Mouse (Mus musculus) midbrain, embryonic 11.5 days (tissue): ENCODE results near the gene Pomc. TPM values are rescaled to one million over a fixed set of nuclear protein-coding genes. Genes with fewer than 3 reads are reported as not detected.
"Not testable (repeated sequence)": the region's sequence is repeated elsewhere in the genome, so short reads cannot be mapped to it uniquely, and the experiment has no call there.

ENCODE experiments used
- ATAC-seq: fragments of 200-750 bp; cut with Nextera tagmentation; 2 replicates; pipeline ENCODE4 v1.8.0; 2017; ENCODE audit warnings: moderate TSS enrichment, moderate library complexity; ENCODE audit not compliant: low FRiP score
- DNase-seq: peaks from one replicate; pipeline ENCODE4 v3.0.0; 2015; ENCODE audit warnings: low spot score; ENCODE audit errors: missing footprints
- H3K27ac ChIP-seq: fragments of 300-500 bp; sonication (generic); 2 replicates; pipeline ENCODE4 v1.5.1; 2014; ENCODE audit warnings: low read depth, low read length
- H3K27me3 ChIP-seq: fragments of 300-500 bp; sonication (generic); 2 replicates; pipeline ENCODE4 v1.6.1; 2014; ENCODE audit warnings: mild to moderate bottlenecking, low read length, moderate library complexity, mixed read lengths; ENCODE audit not compliant: control insufficient read depth, insufficient read depth
- H3K36me3 ChIP-seq: fragments of 300-500 bp; sonication (generic); 2 replicates; pipeline ENCODE4 v1.6.1; 2014; ENCODE audit warnings: mild to moderate bottlenecking, low read length, moderate library complexity, mixed read lengths; ENCODE audit not compliant: control insufficient read depth, insufficient read depth
- H3K4me1 ChIP-seq: fragments of 300-500 bp; sonication (generic); 2 replicates; pipeline ENCODE4 v1.6.1; 2014; ENCODE audit warnings: low read length; ENCODE audit not compliant: control insufficient read depth, insufficient read depth
- H3K4me2 ChIP-seq: fragments of 300-500 bp; sonication (generic); 2 replicates; pipeline ENCODE4 v1.6.1; 2014; ENCODE audit warnings: mild to moderate bottlenecking, moderate library complexity
- H3K4me3 ChIP-seq: fragments of 300-500 bp; sonication (generic); 2 replicates; pipeline ENCODE4 v1.5.1; 2014; ENCODE audit warnings: low read depth, low read length
- H3K9ac ChIP-seq: fragments of 300-500 bp; sonication (generic); 2 replicates; pipeline ENCODE4 v1.6.1; 2014; ENCODE audit warnings: low read length
- H3K9me3 ChIP-seq: fragments of 300-500 bp; sonication (generic); 2 replicates; pipeline ENCODE4 v1.6.1; 2016; ENCODE audit warnings: low read length; ENCODE audit not compliant: control insufficient read depth
- WGBS: fragments of 180-500 bp; shearing (Covaris S2); extraction: QIAGEN DNeasy Blood & Tissue Kit; methylation state at CpG from one replicate; pipeline ENCODE4 v1.1.7; 2014; 5-methylcytosine and 5-hydroxymethylcytosine counted together
- polyA plus RNA-seq: library from polyadenylated mRNA; unstranded; fragments of >200 nt; fragmentation: Nextera tagmentation; extraction: Ambion mirVana; gene quantifications from 2 replicates; pipeline ENCODE4 v1.2.1, GENCODE M21; 2014

The Pomc gene
- polyA plus RNA-seq, 1 experiment from 2014 or later, result 6.9 TPM

GRCm38 (mm10) chr12:3956351-3956750 is 1.6 kb downstream of the Pomc start:
- no peaks in the 10 kb centered on the region for H3K36me3 ChIP-seq
- no peaks in the 10 kb centered on the region for H3K9me3 ChIP-seq
- H3K4me3 ChIP-seq, result no peak overlapping the region
- no peak overlapping the region for H3K4me2 ChIP-seq
- H3K9ac ChIP-seq, result no peak overlapping the region
- peaks cover 8% of the 10 kb centered on the region; the same call in 1 of the 2 replicates for H3K4me1 ChIP-seq
- peaks cover 13% of the 10 kb centered on the region for H3K27me3 ChIP-seq
- no peak overlapping the region for H3K27ac ChIP-seq
- no peak for ATAC-seq
- 14% methylated on average over 3 of the region's 3 CpGs for WGBS
- DNase-seq, result no peak

GRCm38 (mm10) chr12:3959791-3960543 is 5.2 kb downstream of the Pomc start:
- Histone ChIP-seq H3K9me3 (no peaks in the 10 kb centered on the region), H3K27ac (peak overlapping the region; percentile 75), H3K4me1 (peaks cover 8% of the 10 kb centered on the region; the same call in 1 of the 2 replicates), H3K4me2 (peak overlapping the region; percentile 55), H3K27me3 (peaks cover 4% of the 10 kb centered on the region), H3K36me3 (no peaks in the 10 kb centered on the region), H3K4me3 (peak overlapping the region; percentile 48), H3K9ac (peak overlapping the region; percentile 74)
- 4% methylated on average over 53 of the region's 53 CpGs for WGBS
- peak; percentile 99 for DNase-seq
- peak; percentile 98 for ATAC-seq

GRCm38 (mm10) chr12:3960553-3960952 is 5.8 kb downstream of the Pomc start:
- DNase-seq (peak; percentile 88), ATAC-seq (no peak)
- peak overlapping the region; percentile 55 for H3K4me2 ChIP-seq
- peaks cover 8% of the 10 kb centered on the region; the same call in 1 of the 2 replicates for H3K4me1 ChIP-seq
- peak overlapping the region; percentile 48 for H3K4me3 ChIP-seq
- H3K36me3 ChIP-seq, result no peaks in the 10 kb centered on the region
- H3K9ac ChIP-seq, result peak overlapping the region; percentile 74
- H3K27me3 ChIP-seq, result no peaks in the 10 kb centered on the region
- H3K27ac ChIP-seq, result peak overlapping the region; percentile 75; the same call in 1 of the 2 replicates
- H3K9me3 ChIP-seq, result no peaks in the 10 kb centered on the region
- WGBS, result 52% methylated on average over 4 of the region's 4 CpGs

- H3K4me1 ChIP-seq, result no peaks in the 10 kb centered on the region
- no peak overlapping the region for H3K4me3 ChIP-seq
- H3K4me2 ChIP-seq, result no peak overlapping the region
- no peaks in the 10 kb centered on the region for H3K27me3 ChIP-seq
- no peak overlapping the region for H3K9ac ChIP-seq
- H3K36me3 ChIP-seq, result peaks cover 2% of the 10 kb centered on the region; the same call in 1 of the 2 replicates
- no peak for DNase-seq
- H3K27ac ChIP-seq, result no peak overlapping the region
- 91% methylated on average over 4 of the region's 4 CpGs for WGBS
- no peak for ATAC-seq
- H3K9me3 ChIP-seq, result no peaks in the 10 kb centered on the region
These were observed 12.4 kb downstream of the Pomc start for GRCm38 (mm10) chr12:3967196-3967595.

- Histone ChIP-seq H3K27me3 (no peaks in the 10 kb centered on the region), H3K9ac (no peak overlapping the region), H3K4me2 (no peak overlapping the region), H3K4me3 (no peak overlapping the region), H3K4me1 (no peaks in the 10 kb centered on the region), H3K27ac (no peak overlapping the region), H3K9me3 (no peaks in the 10 kb centered on the region), H3K36me3 (peaks cover 2% of the 10 kb centered on the region; the same call in 1 of the 2 replicates)
- 69% methylated on average over 9 of the region's 9 CpGs for WGBS
- no peak for DNase-seq
- no peak for ATAC-seq
These were observed 13.6 kb downstream of the Pomc start for GRCm38 (mm10) chr12:3968380-3968779.

- H3K9me3 ChIP-seq, H3K9ac ChIP-seq, H3K36me3 ChIP-seq, H3K27ac ChIP-seq, H3K4me3 ChIP-seq, H3K4me1 ChIP-seq, H3K27me3 ChIP-seq, ATAC-seq, H3K4me2 ChIP-seq, DNase-seq: not testable (repeated sequence)
- 90% methylated on average over 6 of the region's 6 CpGs for WGBS
These were observed 18.4 kb downstream of the Pomc start for GRCm38 (mm10) chr12:3973169-3973568.

GRCm38 (mm10) chr12:3980991-3981349 is 26.2 kb downstream of the Pomc start:
- no peak overlapping the region for H3K9ac ChIP-seq
- no peak overlapping the region for H3K4me3 ChIP-seq
- H3K4me1 ChIP-seq, result peaks cover 7% of the 10 kb centered on the region; the same call in 1 of the 2 replicates
- peak overlapping the region; percentile 76; the same call in 1 of the 2 replicates for H3K4me2 ChIP-seq
- no peaks in the 10 kb centered on the region for H3K9me3 ChIP-seq
- no peak overlapping the region for H3K27ac ChIP-seq
- WGBS, result 52% methylated on average over 1 of the region's 1 CpGs
- H3K27me3 ChIP-seq, result no peaks in the 10 kb centered on the region; the same call in 1 of the 2 replicates
- ATAC-seq (no peak; the same call in 1 of the 2 replicates), DNase-seq (no peak)
- no peaks in the 10 kb centered on the region; the same call in 1 of the 2 replicates for H3K36me3 ChIP-seq

GRCm38 (mm10) chr12:3981350-3982131 is 26.8 kb downstream of the Pomc start:
- Histone ChIP-seq H3K27ac (no peak overlapping the region), H3K4me1 (peaks cover 7% of the 10 kb centered on the region; the same call in 1 of the 2 replicates), H3K4me3 (peak overlapping the region; percentile 35), H3K9me3 (no peaks in the 10 kb centered on the region), H3K27me3 (no peaks in the 10 kb centered on the region; the same call in 1 of the 2 replicates), H3K4me2 (peak overlapping the region; percentile 76), H3K36me3 (no peaks in the 10 kb centered on the region; the same call in 1 of the 2 replicates), H3K9ac (peak overlapping the region; percentile 44)
- peak; percentile 89 for ATAC-seq
- WGBS, result under 1% methylated on average over 40 of the region's 41 CpGs
- peak; percentile 96 for DNase-seq
